Mouse (Mus musculus) hindbrain, embryonic 15.5 days (tissue): ENCODE results near the gene Mpnd. TPM values are rescaled to one million over a fixed set of nuclear protein-coding genes. Genes with fewer than 3 reads are reported as not detected.
A peak's percentile ranks its signal among the peaks of the same experiment; 100 is the strongest.

ENCODE experiments used
- ATAC-seq: fragments of 200-750 bp; cut with Nextera tagmentation; 2 replicates; pipeline ENCODE4 v1.8.0; 2017; ENCODE audit warnings: low read depth, moderate number of reproducible peaks, moderate TSS enrichment; ENCODE audit not compliant: low FRiP score
- H3K27ac ChIP-seq: fragments of 300-500 bp; sonication (generic); replicated peaks from 2 replicates; pipeline ENCODE4 v1.5.1; 2015; ENCODE audit warnings: mild to moderate bottlenecking, inconsistent platforms
- H3K27me3 ChIP-seq: fragments of 300-500 bp; sonication (generic); 2 replicates; pipeline ENCODE4 v1.6.1; 2015; ENCODE audit warnings: control low read depth, inconsistent platforms
- H3K36me3 ChIP-seq: fragments of 300-500 bp; sonication (generic); 2 replicates; pipeline ENCODE4 v1.6.1; 2015; ENCODE audit warnings: control low read depth, inconsistent platforms
- H3K4me1 ChIP-seq: fragments of 300-500 bp; sonication (generic); replicated peaks from 2 replicates; pipeline ENCODE4 v1.6.1; 2015; ENCODE audit warnings: control low read depth, inconsistent platforms
- H3K4me2 ChIP-seq: fragments of 300-500 bp; sonication (generic); 2 replicates; pipeline ENCODE4 v1.6.1; 2015; ENCODE audit warnings: moderate library complexity, mild to moderate bottlenecking, inconsistent platforms
- H3K4me3 ChIP-seq: fragments of 300-500 bp; sonication (generic); 2 replicates; pipeline ENCODE4 v1.5.1; 2015; ENCODE audit warnings: mild to moderate bottlenecking, inconsistent platforms
- H3K9ac ChIP-seq: fragments of 300-500 bp; sonication (generic); 2 replicates; pipeline ENCODE4 v1.6.1; 2015; ENCODE audit warnings: inconsistent platforms
- H3K9me3 ChIP-seq: fragments of 300-500 bp; sonication (generic); 2 replicates; pipeline ENCODE4 v1.6.1; 2016; ENCODE audit warnings: control low read depth, inconsistent platforms
- WGBS: fragments of 180-500 bp; shearing (Covaris S2); methylation state at CpG from one replicate; pipeline ENCODE4 v1.1.7; 2015; 5-methylcytosine and 5-hydroxymethylcytosine counted together
- polyA plus RNA-seq: library from polyadenylated mRNA; unstranded; fragments of >200 nt; fragmentation: Nextera tagmentation; extraction: Ambion mirVana; gene quantifications from 2 replicates; pipeline ENCODE4 v1.2.1, GENCODE M21; 2015

Mpnd gene
- polyA plus RNA-seq, 1 experiment from 2014 or later: 149 TPM

DNA sequence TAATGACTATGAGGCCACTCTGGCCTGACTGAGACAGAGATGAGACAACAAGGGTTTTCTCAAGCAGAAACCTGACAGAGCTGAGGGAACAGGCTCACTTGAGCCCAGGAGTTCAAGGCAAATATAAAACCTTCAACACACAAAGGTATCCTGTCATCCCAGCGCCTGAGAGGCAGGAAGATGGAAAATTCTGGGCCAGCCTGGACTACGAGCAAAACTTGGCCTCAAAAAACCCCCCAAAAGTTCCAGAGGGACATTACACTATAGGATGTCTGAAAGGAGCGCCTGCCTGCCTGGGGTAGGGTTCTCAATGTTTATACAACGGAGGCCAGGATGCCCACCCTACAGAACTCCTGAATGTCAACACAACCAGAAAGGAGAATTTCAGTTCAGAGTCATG is 29.7 kb downstream of the Mpnd start:
- Histone ChIP-seq H3K27me3 (no peaks in the 10 kb centered on the region), H3K4me3 (peak overlapping the region; percentile 99), H3K36me3 (peaks cover 6% of the 10 kb centered on the region; the same call in 1 of the 2 replicates), H3K4me2 (peak overlapping the region; percentile 62), H3K9ac (peak overlapping the region; percentile 98), H3K4me1 (peaks cover 49% of the 10 kb centered on the region), H3K27ac (no peak overlapping the region), H3K9me3 (no peaks in the 10 kb centered on the region)
- no peak for ATAC-seq
- 84% methylated on average over 4 of the region's 4 CpGs for WGBS

DNA sequence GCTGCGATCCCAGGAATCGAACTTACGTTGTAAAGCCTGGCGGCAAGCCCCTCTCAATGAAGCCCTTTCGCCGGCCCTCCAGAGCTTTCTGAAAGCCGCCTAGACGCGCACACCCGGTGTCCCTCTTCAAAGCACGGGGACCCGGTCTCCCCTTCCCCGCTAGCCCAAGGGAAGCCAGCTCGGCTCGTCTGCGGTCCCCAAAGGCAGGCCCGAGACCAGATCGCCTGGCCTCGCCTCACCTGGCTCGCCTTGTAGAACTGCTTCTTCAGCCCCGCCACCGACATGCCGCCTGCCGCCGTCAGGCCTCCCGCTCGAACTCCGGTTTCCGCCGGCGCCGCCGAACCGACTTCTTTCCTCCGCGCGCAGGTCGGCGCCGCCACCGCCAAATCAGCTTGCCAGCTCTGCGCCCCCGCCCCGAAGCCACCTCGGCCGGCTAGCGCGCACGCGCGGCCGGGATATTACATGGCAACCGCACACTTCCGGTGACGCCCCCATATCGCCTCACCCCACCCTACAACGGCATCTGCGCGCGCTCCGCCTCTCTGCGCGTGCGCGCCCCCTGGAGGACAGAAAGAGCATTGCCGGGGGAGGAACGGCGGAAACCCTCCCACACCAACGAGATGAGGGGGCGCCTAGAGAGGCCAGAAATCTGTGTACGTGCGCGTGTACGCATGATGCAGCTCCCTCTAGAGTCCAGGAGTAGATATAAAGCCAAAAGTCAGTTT is 30.8 kb downstream of the Mpnd start, which contains the start of gene Sh3gl1:
Gene Sh3gl1, minus strand, starts transcription at position 460 of the 725 bp plus-strand sequence.
- H3K4me3 ChIP-seq: peak within 1 kb of the TSS; percentile 99
- H3K27ac ChIP-seq: peak within 1 kb of the TSS; percentile 91
- H3K9me3 ChIP-seq: no peaks in the 10 kb centered on the region
- under 1% methylated on average over 74 of the region's 74 CpGs for WGBS
- peak within 1 kb of the TSS; percentile 98 for H3K9ac ChIP-seq
- peak within 1 kb of the TSS; percentile 62 for H3K4me2 ChIP-seq
- H3K36me3 ChIP-seq: peaks cover 6% of the 10 kb centered on the region; the same call in 1 of the 2 replicates
- peak; percentile 91 for ATAC-seq
- peaks cover 48% of the 10 kb centered on the region for H3K4me1 ChIP-seq
- H3K27me3 ChIP-seq: no peaks in the 10 kb centered on the region

DNA sequence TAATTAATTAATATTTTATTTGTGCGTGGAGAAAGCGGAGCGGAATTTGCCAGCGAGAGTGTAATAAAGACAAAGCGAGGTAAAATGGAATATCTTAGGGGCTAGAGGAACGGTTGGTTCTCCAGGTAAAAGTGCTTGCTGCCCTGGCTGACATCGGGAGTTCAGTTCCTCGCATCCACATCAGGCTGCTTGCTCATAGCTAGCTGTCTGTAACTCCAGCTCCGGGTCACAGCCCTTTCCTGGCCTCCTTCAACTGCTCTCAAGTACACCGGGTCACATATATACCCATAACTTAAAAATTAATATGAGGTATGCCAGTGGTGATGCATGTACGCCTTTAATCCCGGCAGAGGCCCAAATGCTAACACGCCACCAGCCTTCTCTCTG is 31.4 kb downstream of the Mpnd start:
- H3K27me3 ChIP-seq: no peaks in the 10 kb centered on the region
- peak; percentile 19 for ATAC-seq
- peaks cover 6% of the 10 kb centered on the region; the same call in 1 of the 2 replicates for H3K36me3 ChIP-seq
- H3K27ac ChIP-seq: no peak overlapping the region; the same call in 1 of the 2 replicates
- peak overlapping the region; percentile 99 for H3K4me3 ChIP-seq
- H3K9me3 ChIP-seq: no peaks in the 10 kb centered on the region
- WGBS: 36% methylated on average over 13 of the region's 13 CpGs
- peak overlapping the region; percentile 62 for H3K4me2 ChIP-seq
- H3K9ac ChIP-seq: peak overlapping the region; percentile 3; the same call in 1 of the 2 replicates
- H3K4me1 ChIP-seq: peaks cover 48% of the 10 kb centered on the region

DNA sequence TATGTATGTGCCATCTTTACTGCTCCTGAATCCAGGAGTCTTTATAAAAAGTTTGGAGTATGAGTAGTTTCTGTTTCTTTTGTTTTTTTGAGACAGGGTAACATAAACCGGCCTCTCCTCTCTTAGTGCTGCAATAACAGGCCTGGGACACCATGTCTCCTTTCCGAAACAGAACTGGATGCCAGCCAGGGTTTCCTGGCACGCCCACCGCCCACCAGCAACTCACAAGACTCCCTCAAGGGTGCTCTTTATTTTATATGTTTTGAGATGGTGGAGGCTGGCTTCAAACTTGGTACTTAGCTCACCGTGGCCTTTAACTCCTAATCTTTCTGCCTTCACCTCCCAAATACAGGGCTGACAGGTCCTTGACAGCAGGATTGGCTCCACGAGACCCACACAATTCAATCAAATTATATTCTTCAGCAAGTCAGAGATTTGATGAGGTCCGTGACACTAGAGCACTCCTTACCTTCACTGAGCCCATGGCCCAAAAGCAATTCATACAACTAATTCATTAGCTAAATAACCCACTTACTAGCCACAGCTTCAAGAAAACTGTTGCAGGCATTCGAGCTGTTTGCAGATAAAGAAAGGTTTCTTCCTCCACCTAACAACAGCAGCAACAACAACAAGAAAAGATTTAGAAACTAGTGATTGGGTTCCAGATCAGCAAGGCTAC is 33.2 kb downstream of the Mpnd start:
- H3K9me3 ChIP-seq: no peaks in the 10 kb centered on the region
- ATAC-seq: no peak
- peaks cover 3% of the 10 kb centered on the region; the same call in 1 of the 2 replicates for H3K36me3 ChIP-seq

DNA sequence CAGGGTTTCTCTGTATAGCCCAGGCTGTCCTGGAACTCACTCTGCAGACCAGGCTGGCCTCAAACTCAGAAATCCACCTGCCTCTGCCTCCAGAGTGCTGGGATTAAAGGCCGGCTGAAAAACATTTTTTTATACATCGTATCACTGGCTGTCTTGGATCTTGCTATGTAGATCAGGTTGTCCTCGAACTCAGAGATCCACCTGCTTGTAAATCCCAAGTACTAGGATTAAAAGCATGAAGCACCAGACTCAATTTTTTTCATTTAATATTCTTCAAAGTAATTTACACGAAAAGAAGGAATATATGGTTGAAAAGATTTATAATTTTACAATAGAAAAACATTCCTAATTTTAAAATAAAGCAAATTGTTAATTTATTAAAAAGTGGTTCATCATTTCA is 33.8 kb downstream of the Mpnd start:
- H3K27me3 ChIP-seq: no peaks in the 10 kb centered on the region
- ATAC-seq: no peak
- H3K4me1 ChIP-seq: peaks cover 29% of the 10 kb centered on the region
- no peaks in the 10 kb centered on the region for H3K9me3 ChIP-seq
- H3K4me3 ChIP-seq: peak overlapping the region; percentile 77; the same call in 1 of the 2 replicates
- peak overlapping the region; percentile 92 for H3K4me2 ChIP-seq
- WGBS: 86% methylated on average over 4 of the region's 4 CpGs
- no peaks in the 10 kb centered on the region for H3K36me3 ChIP-seq
- no peak overlapping the region for H3K9ac ChIP-seq
- peak overlapping the region; percentile 79; the same call in 1 of the 2 replicates for H3K27ac ChIP-seq

More for the DNA sequence above, 33.2 kb downstream of the Mpnd start:
- no peak overlapping the region for H3K9ac ChIP-seq
- H3K4me3 ChIP-seq: no peak overlapping the region
- no peaks in the 10 kb centered on the region for H3K27me3 ChIP-seq
- H3K4me2 ChIP-seq: no peak overlapping the region
- H3K27ac ChIP-seq: no peak overlapping the region
- peaks cover 34% of the 10 kb centered on the region for H3K4me1 ChIP-seq
- 88% methylated on average over 8 of the region's 8 CpGs for WGBS

DNA sequence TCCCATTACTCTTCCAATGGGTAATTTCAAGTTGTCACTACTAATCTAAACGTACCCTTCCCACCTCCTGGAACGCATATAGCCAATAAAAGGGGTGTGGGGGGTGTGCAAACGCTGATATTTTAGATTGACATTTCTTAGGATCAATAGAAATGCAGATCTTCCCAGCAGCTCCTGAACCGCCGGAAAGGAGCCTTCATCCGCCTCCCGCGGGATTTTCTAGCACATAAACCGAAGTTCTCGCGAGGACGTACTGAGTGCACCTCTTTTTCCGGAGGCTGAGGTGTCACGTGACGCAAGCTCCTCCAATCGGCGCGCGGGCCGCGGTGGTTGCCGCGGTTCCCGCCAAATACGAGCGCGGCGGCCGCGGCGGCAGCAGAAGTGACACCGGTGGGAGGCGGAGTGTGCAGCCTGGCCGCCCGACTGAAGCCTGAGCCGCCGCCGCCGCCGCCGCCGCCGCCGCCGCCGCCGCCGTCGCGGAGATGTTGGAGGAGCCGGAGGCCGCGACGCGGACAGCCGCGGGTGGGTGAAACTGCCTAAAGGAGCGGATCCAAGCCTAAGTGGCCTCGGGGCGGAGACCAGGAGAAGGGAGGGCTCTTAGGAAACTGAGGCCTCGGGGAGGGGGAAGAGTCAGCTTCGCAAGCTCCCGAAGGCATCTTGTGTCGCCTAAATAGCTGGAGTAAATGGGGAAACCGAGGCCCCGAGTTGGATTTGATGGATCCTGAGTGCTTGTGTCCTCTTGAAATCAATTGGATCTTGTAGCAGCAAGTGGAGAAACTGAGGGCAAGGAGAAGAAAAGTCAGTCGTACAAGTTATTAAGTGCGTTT is 34.7 kb downstream of the Mpnd start, which contains the start of gene Chaf1a:
Gene Chaf1a, plus strand, starts transcription at position 410 of the 827 bp plus-strand sequence.
- peak within 1 kb of the TSS; percentile 61 for H3K9ac ChIP-seq
- no peaks in the 10 kb centered on the region for H3K27me3 ChIP-seq
- peak within 1 kb of the TSS; percentile 92 for H3K4me2 ChIP-seq
- ATAC-seq: peak; percentile 88
- WGBS: 0% methylated on average over 67 of the region's 68 CpGs
- H3K4me1 ChIP-seq: peaks cover 20% of the 10 kb centered on the region
- peak within 1 kb of the TSS; percentile 79 for H3K27ac ChIP-seq
- peak within 1 kb of the TSS; percentile 77 for H3K4me3 ChIP-seq
- H3K36me3 ChIP-seq: no peaks in the 10 kb centered on the region
- H3K9me3 ChIP-seq: no peaks in the 10 kb centered on the region

DNA sequence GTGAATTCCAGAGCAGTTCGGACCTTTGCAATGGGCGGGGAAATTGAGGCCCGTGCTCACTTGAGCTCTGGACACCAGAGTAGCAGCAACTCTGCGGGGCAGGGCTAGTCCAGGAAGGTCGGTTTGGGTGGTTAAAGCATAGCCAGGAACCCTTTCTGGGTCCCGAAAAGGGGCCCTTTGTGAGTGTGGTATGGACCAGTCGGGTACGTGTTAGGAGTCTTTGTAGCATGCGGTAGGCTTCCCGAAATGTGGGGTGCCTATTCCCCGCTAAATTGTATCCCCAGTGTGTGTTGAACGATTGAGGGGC is 35.3 kb downstream of the Mpnd start:
- 2% methylated on average over 12 of the region's 12 CpGs for WGBS

DNA sequence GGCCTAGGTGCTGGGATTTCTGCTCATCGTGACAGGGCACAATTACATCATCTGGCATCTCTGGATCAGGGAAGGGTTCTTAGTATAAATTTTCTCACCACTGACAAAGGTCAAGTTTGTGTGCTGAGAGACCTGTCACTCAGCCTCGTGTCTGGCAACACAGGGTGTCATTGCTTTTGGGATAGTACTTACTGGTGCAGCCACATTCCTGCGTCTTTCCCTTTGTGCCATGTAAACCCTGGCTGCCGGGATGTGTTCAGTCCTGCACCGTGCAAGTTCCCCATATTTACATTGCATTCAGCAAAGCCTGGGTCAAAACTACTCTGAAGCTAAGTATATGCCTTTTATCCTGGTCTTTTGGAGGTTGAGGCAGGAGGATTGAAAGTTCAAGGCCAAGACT is 45.9 kb downstream of the Mpnd start:
- peaks cover 5% of the 10 kb centered on the region; the same call in 1 of the 2 replicates for H3K36me3 ChIP-seq
- no peaks in the 10 kb centered on the region for H3K27me3 ChIP-seq
- H3K27ac ChIP-seq: no peak overlapping the region
- ATAC-seq: no peak
- WGBS: 96% methylated on average over 5 of the region's 5 CpGs
- H3K9ac ChIP-seq: no peak overlapping the region
- H3K4me2 ChIP-seq: no peak overlapping the region
- no peaks in the 10 kb centered on the region for H3K9me3 ChIP-seq
- H3K4me1 ChIP-seq: no peaks in the 10 kb centered on the region
- H3K4me3 ChIP-seq: no peak overlapping the region

More for the DNA sequence above, 35.3 kb downstream of the Mpnd start:
- Histone ChIP-seq H3K9me3 (no peaks in the 10 kb centered on the region), H3K4me3 (peak overlapping the region; percentile 77), H3K36me3 (no peaks in the 10 kb centered on the region), H3K9ac (peak overlapping the region; percentile 61), H3K27ac (no peak overlapping the region), H3K4me2 (peak overlapping the region; percentile 92), H3K4me1 (peaks cover 14% of the 10 kb centered on the region), H3K27me3 (no peaks in the 10 kb centered on the region)
- no peak for ATAC-seq

DNA sequence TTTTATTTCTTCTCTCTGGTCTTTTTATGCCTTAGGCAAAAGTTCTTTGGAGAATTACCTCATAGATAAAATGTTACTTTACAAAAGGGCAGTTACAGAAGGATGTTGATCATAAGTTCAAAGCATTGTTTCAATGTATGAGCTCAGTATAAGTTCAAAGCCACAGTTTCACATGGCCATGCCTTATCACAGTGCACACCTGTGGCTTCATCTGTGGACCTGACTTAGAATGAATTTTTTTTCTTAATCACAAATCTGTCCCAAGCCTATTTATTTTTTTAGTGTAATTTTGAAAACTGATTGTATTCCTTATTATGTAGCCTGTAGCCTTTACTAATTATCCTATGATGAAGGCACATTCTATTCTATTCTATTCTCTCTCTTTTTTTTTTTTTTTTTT is 49.4 kb downstream of the Mpnd start:
- Histone ChIP-seq H3K27me3 (no peaks in the 10 kb centered on the region), H3K9ac (no peak overlapping the region), H3K27ac (no peak overlapping the region), H3K4me1 (no peaks in the 10 kb centered on the region), H3K9me3 (no peaks in the 10 kb centered on the region), H3K4me3 (no peak overlapping the region), H3K4me2 (no peak overlapping the region), H3K36me3 (no peaks in the 10 kb centered on the region)
- ATAC-seq: no peak

DNA sequence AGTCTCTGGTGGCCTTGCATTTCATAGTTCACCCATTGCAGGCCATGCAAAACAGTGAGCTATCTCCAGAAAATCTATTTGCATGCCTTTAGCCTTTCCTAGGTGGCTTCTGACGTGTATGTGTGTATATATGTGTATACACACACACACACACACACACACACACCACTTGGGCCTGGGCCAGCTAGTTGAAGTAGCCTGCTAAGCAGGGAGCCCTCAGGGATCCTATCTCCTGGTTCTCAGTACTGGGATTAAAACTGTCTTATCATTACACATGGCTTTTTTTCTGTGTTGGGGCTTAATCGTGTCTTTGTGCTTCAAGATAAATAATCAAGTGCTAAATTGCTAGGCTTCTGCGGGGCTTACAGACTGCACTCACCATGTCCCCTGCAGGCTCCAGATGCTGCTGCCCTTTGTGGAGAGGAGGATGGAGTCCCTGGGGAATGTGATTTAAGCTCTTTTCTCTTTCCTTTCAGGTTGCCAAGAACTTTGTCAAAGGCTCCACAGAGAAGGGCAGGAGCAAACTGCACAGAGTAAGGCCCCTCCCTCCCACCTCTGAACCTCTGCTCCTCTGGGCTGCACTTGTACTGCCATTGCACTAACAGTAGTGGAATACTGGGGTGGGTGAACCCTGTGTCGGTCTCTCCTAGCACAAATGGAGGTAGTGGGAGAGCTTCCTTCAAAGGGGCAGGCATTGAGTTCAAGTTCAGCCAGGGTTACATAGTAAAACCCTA is 50.6 kb downstream of the Mpnd start:
- Histone ChIP-seq H3K4me2 (no peak overlapping the region), H3K9ac (no peak overlapping the region), H3K4me1 (no peaks in the 10 kb centered on the region), H3K9me3 (no peaks in the 10 kb centered on the region), H3K27me3 (no peaks in the 10 kb centered on the region), H3K27ac (no peak overlapping the region; the same call in 1 of the 2 replicates), H3K4me3 (no peak overlapping the region), H3K36me3 (0 out of 2 replicates have a peak, but pooled peaks cover 4% of the 10 kb centered on the region)
- ATAC-seq: no peak
- WGBS: 63% methylated on average over 4 of the region's 4 CpGs

DNA sequence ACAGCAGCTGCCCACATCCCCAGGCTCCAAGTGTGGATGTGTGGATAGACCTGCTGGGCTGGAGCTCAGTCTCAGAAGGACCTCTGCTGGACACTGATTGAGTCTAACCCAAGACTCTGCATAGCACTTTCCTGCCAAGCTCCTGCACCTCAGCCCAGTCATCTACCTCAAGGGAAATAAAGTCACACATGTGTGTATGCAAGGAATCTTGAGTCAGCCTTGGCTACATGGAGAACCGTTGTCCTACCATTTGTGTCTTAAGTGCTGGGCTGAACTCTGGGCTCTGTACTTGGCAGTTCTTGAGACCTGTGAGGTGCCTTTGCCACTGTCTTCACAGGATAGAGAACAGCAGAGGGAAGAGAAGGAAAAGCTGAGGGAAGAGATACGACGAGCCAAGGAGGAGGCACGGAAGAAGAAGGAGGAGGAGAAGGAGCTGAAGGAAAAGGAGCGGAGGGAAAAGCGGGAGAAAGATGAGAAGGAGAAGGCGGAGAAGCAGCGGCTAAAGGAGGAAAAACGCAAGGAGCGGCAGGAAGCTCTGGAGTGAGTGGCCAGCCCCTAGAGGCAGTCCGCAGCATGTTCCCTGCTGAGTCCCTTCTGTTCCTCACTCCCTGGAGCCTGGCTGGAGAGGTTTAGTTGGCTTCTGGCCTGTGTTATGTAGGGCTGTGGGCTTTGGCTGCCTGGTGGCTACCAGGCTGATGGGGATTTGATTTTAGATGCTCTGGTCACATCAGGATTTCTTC is 52.0 kb downstream of the Mpnd start:
- Histone ChIP-seq H3K9ac (no peak overlapping the region), H3K36me3 (0 out of 2 replicates have a peak, but pooled peaks cover 5% of the 10 kb centered on the region), H3K4me2 (no peak overlapping the region), H3K9me3 (no peaks in the 10 kb centered on the region), H3K27me3 (no peaks in the 10 kb centered on the region), H3K4me1 (no peaks in the 10 kb centered on the region), H3K27ac (no peak overlapping the region), H3K4me3 (no peak overlapping the region)
- 83% methylated on average over 11 of the region's 11 CpGs for WGBS
- ATAC-seq: no peak
